Mouse (Mus musculus) cortical plate, adult 2 months (tissue): Measurements from ENCODE around the gene Arvcf. TPM values are rescaled to one million over a fixed set of nuclear protein-coding genes. Genes with fewer than 3 reads are reported as not detected.

ENCODE experiments used
- H3K27ac ChIP-seq: fragments of 200-500 bp; 2 replicates; pipeline ENCODE4 v1.5.1; 2012; ENCODE audit warnings: low read length, control low read depth, inconsistent platforms; ENCODE audit not compliant: insufficient read depth
- H3K4me1 ChIP-seq: fragments of 200-500 bp; 2 replicates; pipeline ENCODE4 v1.6.1; 2011; ENCODE audit warnings: low read length; ENCODE audit not compliant: control insufficient read depth, insufficient read depth
- H3K4me3 ChIP-seq: fragments of 200-500 bp; 2 replicates; pipeline ENCODE4 v1.5.1; 2011; ENCODE audit warnings: mild to moderate bottlenecking, low read length, control low read depth; ENCODE audit not compliant: insufficient read depth
- CTCF ChIP-seq: fragments of 200-500 bp; IDR thresholded peaks from 2 replicates; pipeline ENCODE4 v1.5.1; 2011; ENCODE audit warnings: mild to moderate bottlenecking, control low read depth, low read length; ENCODE audit not compliant: insufficient read depth; ENCODE audit errors: extremely low read depth
- POLR2A ChIP-seq: fragments of 200-500 bp; IDR thresholded peaks from 2 replicates; pipeline ENCODE4 v1.6.1; 2011; ENCODE audit warnings: mild to moderate bottlenecking, low read length, control low read depth; ENCODE audit not compliant: insufficient read depth; ENCODE audit errors: extremely low read depth
- polyA plus RNA-seq: library from polyadenylated mRNA; depleted of rRNA; stranded (reverse); fragments of >200 nt; gene quantifications from 2 replicates; pipeline ENCODE4 v1.2.3, GENCODE M21; 2012

The Arvcf gene
- polyA plus RNA-seq, 1 experiment: 30.6 TPM

DNA sequence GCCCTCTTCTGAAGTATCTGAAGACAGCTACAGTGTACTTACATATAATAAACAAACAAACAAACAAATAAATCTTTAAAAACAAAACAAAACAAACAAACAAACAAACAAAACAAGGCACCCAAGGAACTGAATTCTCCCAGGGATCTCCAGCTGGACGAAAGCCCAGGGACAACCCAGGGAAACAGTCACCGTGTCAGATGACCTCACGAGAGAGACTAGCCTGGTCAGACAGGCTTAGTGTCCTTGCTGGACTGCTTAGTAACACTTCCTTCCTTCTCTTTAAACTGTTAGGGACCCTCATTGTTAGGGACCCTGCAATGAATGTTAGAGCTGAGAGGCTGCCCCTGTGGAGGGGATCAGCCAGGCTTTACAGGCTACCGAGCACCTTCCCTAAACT is 10.7 kb upstream of the Arvcf start:
- Histone ChIP-seq H3K4me3 (no peak overlapping the region), H3K4me1 (peaks cover 6% of the 10 kb centered on the region), H3K27ac (no peak overlapping the region)
- no peak for TF ChIP-seq CTCF
- no peak for TF ChIP-seq POLR2A

DNA sequence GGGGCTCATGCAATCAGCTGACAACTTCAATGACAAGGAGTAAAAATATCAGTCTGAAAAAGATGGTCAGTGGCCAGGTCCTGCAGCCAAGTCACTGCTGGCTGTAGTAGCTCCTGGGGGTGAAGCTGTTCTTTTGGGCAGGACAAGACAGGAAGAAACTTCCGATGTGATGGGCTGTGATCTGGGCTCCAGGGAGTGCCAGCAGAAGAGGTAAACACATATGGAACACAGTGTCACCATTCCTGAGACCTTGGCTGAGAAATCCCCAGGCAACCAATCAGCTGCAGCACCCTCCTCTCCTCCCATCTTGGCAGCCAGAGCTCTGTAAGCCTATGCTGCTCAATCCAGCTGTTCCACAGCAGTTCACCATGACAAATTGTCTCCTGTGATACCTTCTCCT is 8.1 kb upstream of the Arvcf start:
- H3K27ac ChIP-seq: no peak overlapping the region

DNA sequence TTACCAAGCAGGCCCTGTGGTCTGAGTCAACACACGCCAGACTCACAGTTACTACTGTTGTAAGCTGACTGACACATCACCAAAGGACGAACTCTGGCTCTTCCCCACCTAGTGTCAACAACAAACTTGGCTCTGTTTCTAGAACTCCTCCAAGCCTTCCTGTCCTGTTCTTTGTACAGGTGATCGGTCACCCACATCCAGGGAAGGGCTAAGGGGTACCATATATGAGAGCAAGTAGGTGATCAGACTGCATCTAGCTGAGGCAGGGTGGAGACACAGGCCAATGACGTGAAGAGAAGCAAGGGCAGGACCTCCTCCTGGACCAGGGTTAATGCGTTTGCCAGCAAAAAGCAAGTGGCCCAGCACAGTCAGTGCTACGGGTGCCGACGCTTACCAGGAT is 6.4 kb upstream of the Arvcf start:
- TF ChIP-seq POLR2A (no peak), CTCF (no peak)
- Histone ChIP-seq H3K4me1 (peaks cover 8% of the 10 kb centered on the region), H3K27ac (no peak overlapping the region), H3K4me3 (no peak overlapping the region)

More for the DNA sequence above, 8.1 kb upstream of the Arvcf start:
- Histone ChIP-seq H3K4me3 (no peak overlapping the region), H3K4me1 (peaks cover 8% of the 10 kb centered on the region)
- TF ChIP-seq POLR2A (no peak), CTCF (no peak)

DNA sequence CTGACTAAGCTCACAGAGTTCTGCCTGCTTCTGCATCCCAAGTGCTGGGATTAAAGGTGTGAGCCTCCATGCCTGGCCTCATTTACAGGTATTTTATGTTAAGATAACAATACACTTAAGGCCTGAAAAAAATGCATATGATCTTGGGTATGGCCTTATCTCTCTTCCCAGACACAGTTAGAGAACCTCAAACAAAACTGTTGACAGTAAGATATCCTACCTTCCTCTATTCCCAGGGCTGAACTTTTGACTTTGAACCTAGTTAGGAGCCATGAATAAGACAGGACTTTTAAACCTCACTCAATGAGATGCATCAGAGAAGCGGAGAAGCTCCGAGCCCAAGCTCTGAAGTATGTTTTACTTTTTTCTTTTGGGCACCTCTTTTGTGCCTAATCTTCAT is 5.9 kb upstream of the Arvcf start:
- H3K4me3 ChIP-seq: no peak overlapping the region; the same call in 1 of the 2 replicates

DNA sequence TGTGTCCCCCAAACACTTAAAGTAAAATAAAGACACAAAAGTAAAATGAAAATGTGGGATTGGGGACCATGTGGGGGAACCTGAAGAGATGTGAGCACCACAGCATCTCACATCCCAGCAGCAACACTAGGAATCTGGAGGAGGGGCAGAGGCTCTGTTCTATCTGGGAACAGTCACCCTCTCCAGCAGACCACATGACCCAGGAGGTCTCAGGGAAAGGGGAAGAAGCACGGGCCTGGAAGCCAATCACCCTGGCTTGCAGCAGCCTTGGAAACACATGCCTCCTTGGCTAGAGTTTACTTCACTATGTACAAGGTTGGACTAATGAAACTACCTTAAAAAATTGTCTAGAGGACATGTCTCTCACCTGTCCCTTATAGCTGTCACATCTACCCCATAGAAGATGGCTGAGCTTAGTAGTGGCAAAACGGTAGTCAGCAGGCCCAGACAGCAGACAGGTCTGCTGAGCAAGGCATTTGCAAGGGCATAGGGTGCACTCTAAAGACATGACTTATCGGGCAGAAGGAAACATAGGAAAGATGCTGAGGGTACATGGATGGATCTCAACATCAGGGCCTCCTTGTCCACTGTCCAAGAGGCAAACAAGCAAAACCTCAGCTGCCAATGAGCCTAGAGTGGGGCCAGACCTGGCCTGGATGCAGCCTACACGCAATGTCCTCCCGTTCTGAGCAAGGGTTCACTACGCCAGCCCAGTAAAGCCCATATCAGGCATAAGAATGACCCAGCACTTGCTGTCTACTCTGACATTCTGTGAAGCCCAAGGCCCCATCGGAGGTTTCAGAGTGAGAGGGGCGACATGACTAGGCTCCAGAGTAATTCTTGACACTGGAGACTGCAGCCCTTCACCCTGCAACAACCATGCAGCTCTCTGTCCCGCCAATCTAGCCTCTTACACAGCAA is 5.1 kb upstream of the Arvcf start:
- no peak for TF ChIP-seq POLR2A
- TF ChIP-seq CTCF: no peak
- H3K4me1 ChIP-seq: peaks cover 8% of the 10 kb centered on the region
- peak overlapping the region; percentile 80 for H3K4me3 ChIP-seq
- 0 out of 2 replicates have a peak overlapping the region, but pooled peaks have one; percentile 18 for H3K27ac ChIP-seq

More for the DNA sequence above, 5.9 kb upstream of the Arvcf start:
- Histone ChIP-seq H3K27ac (no peak overlapping the region), H3K4me1 (peaks cover 8% of the 10 kb centered on the region)
- TF ChIP-seq CTCF (no peak), POLR2A (no peak)

DNA sequence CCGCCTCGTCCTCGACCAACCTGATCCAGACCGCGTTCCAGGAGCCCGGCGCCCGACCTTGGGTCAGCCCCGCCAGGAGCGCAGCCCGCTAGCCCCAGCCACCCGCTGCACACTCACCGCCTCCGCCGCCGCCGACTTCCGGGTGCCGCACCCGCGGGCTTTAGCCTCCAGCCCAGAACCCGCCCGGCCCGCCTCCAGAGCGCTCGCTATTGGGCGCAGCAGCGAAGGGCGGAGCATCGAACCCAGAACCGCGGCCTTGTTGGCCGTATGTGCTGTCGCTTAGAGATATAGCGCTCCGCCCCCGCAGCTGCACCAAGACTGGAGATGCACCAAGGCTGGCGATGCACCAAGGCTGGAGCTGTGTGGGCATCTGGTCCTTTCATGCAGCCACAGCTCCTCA is 4.2 kb upstream of the Arvcf start:
- H3K27ac ChIP-seq: peak overlapping the region; percentile 60
- peak overlapping the region; percentile 80 for H3K4me3 ChIP-seq
- peaks cover 8% of the 10 kb centered on the region for H3K4me1 ChIP-seq
- peak; percentile 68 for TF ChIP-seq POLR2A
- TF ChIP-seq CTCF: no peak

DNA sequence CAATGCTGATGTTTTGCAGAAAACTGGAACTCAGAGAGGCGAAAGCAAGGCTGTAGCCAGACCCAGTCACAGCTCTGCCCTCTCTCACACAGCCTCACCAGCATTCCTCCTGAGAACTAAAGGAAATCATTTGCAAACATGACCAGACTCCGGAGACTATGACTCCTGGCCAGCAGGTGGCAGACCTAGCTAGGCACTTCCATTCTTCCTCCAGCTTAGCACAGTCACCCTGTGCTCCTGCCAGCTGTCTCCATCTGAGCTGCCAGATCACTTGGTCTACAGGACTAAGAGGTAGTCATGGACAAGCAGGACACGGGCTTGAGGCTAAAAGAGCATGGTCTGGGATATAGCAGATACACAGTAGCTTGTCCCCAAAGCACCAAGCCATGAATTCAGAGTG is 2.7 kb upstream of the Arvcf start:
- H3K4me3 ChIP-seq: no peak overlapping the region
- H3K4me1 ChIP-seq: peaks cover 2% of the 10 kb centered on the region
- TF ChIP-seq POLR2A (no peak), CTCF (peak; percentile 78)
- H3K27ac ChIP-seq: no peak overlapping the region

DNA sequence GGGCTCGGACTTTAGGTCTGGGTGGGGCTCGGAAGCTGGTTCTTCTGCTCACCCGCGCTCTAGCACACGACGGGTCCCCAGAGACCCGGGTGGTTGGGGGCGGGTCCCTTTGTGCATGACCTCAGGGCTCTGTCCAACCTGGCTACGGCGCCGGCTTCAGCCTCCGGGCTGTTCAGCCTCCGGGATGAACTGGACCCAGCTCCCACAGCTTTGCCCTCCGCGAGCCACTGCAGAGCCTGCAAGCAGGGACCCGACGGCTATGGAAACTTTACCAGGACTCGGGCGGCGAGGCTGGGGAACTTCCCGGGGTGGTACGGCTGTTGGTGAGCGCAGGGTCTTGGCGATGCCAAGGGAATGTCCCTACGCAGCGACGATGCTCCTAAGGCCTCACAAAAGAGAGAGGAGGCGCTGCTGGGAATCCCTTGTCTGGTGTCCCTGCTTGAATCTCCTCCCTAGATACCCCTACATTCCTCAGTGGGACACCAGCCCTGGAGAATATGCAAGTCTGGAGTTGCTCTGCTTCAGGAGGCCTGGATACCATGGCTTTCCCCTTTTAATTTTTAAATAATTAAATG is 706 bp downstream of the Arvcf start:
- Histone ChIP-seq H3K4me1 (peaks cover 2% of the 10 kb centered on the region; the same call in 1 of the 2 replicates), H3K27ac (no peak overlapping the region), H3K4me3 (peak overlapping the region; percentile 50)
- TF ChIP-seq POLR2A (no peak), CTCF (no peak)

DNA sequence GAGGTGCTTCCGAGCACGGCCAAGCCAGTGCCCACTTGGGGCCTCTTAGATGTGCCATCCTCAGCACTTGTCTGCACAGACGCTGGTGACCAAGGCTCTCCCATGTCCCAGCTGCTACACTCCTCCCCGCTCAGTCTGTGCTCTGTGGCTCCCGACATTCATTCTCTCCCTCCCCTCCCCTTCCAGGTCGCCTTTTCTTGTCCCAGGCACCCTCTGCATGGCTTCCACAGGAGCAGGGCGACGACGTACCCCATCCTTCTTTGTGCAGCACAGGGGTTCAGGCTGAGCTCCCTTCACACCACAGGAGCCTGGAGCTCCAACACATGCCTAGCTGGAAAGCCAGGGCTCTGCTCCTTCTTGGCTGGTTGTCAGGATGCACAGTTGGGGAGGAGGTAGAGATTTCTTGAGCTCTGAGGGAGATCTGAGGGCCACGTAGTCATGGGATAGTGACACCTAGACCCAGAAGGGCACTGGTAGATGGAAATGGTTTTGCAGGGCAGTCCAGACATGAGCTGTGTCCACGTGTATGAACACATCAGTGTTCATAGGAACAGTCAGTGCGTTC is 1.9 kb downstream of the Arvcf start:
- no peak overlapping the region for H3K4me3 ChIP-seq
- no peaks in the 10 kb centered on the region for H3K4me1 ChIP-seq
- H3K27ac ChIP-seq: no peak overlapping the region
- TF ChIP-seq POLR2A (no peak), CTCF (no peak)

DNA sequence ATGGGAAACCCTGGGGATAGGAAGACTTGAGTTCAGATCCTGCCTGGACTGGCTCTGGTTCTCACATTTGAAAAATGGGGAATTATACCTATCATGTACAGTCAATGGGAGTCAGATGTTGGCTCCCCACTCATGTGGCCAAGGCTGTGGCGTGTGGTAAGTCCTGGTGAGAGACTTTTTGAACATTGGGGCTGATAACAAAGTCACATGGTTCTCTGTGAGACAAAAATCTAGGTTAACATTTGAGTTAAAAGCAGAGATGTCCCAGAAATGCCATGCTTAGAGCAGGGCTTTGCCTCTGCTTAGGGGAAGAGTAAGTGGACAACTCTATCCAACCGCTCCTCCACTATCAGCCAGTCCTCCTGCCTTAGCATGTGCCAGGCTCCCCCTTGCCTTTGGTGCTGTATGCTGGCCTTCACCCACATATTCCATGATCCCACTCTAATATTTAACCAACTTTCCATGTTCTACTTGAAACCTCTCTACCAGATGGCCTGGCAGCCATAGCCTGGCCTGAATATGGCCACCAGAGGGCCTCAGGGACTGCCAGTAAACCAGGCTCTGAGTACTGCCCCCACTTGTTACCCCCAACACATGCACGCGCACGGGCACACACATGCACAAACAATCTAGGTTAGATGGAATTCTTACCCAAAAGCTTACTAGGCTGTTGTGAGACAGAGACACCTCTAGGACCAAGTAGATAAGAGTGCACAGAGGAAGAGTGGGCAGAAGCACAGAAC is 3.5 kb downstream of the Arvcf start:
- TF ChIP-seq POLR2A (no peak), CTCF (peak; percentile 60)
- Histone ChIP-seq H3K4me3 (no peak overlapping the region), H3K27ac (no peak overlapping the region), H3K4me1 (no peaks in the 10 kb centered on the region)
